Mouse (Mus musculus) liver, postnatal 0 days (tissue): Measurements from ENCODE around the gene Zfp638. TPM values are rescaled to one million over a fixed set of nuclear protein-coding genes. Genes with fewer than 3 reads are reported as not detected.
A peak's percentile ranks its signal among the peaks of the same experiment; 100 is the strongest.

Source experiments
- ATAC-seq: fragments of 200-750 bp; cut with Nextera tagmentation; 2 replicates; pipeline ENCODE4 v1.8.0; 2017; ENCODE audit warnings: mild to moderate bottlenecking, moderate library complexity
- DNase-seq: peaks from one replicate; pipeline ENCODE4 v3.0.0-alpha.2; 2016
- H3K27ac ChIP-seq: fragments of 300-500 bp; sonication (generic); 2 replicates; pipeline ENCODE4 v1.5.1; 2014; ENCODE audit warnings: antibody characterized with exemption, moderate library complexity, mild to moderate bottlenecking, low read depth
- H3K27me3 ChIP-seq: fragments of 300-500 bp; sonication (generic); 2 replicates; pipeline ENCODE4 v1.6.1; 2014; ENCODE audit warnings: low read length, control low read depth, mixed read lengths; ENCODE audit not compliant: insufficient read depth
- H3K36me3 ChIP-seq: fragments of 300-500 bp; sonication (generic); replicated peaks from 2 replicates; pipeline ENCODE4 v1.6.1; 2014; ENCODE audit warnings: mild to moderate bottlenecking, control low read depth, low read length, moderate library complexity, mixed read lengths; ENCODE audit not compliant: insufficient read depth
- H3K4me1 ChIP-seq: fragments of 300-500 bp; sonication (generic); 2 replicates; pipeline ENCODE4 v1.6.1; 2014; ENCODE audit warnings: antibody characterized with exemption, mild to moderate bottlenecking, control low read depth; ENCODE audit not compliant: insufficient read depth
- H3K4me2 ChIP-seq: fragments of 300-500 bp; sonication (generic); 2 replicates; pipeline ENCODE4 v1.6.1; 2014; ENCODE audit warnings: low read depth, mild to moderate bottlenecking, low read length, moderate library complexity, mixed read lengths
- H3K4me3 ChIP-seq: fragments of 300-500 bp; sonication (generic); 2 replicates; pipeline ENCODE4 v1.5.1; 2014; ENCODE audit warnings: low read depth, low read length
- H3K9ac ChIP-seq: fragments of 300-500 bp; sonication (generic); replicated peaks from 2 replicates; pipeline ENCODE4 v1.6.1; 2014; ENCODE audit warnings: mild to moderate bottlenecking, moderate library complexity
- H3K9me3 ChIP-seq: fragments of 300-500 bp; sonication (generic); 2 replicates; pipeline ENCODE4 v1.6.1; 2016; ENCODE audit warnings: mild to moderate bottlenecking, control low read depth, low read length, mixed read lengths
- CTCF ChIP-seq: sonication (generic); IDR thresholded peaks from 2 replicates; pipeline ENCODE4 v1.5.1; 2016; ENCODE audit warnings: antibody characterized with exemption, low read depth
- EP300 ChIP-seq: IDR thresholded peaks from 2 replicates; pipeline ENCODE4 v1.6.1; 2016; ENCODE audit warnings: antibody characterized with exemption, low read depth, mild to moderate bottlenecking
- WGBS: fragments of 180-500 bp; shearing (Covaris S2); extraction: QIAGEN DNeasy Blood & Tissue Kit; methylation state at CpG from one replicate; pipeline ENCODE4 v1.1.7; 2014; ENCODE audit not compliant: insufficient replicate concordance; 5-methylcytosine and 5-hydroxymethylcytosine counted together
- polyA plus RNA-seq: library from polyadenylated mRNA; unstranded; fragments of >200 nt; fragmentation: Nextera tagmentation; extraction: Ambion mirVana; gene quantifications from 2 replicates; pipeline ENCODE4 v1.2.1, GENCODE M21; 2015

Zfp638 gene
- polyA plus RNA-seq, 1 experiment from 2014 or later = 12.0 TPM

DNA sequence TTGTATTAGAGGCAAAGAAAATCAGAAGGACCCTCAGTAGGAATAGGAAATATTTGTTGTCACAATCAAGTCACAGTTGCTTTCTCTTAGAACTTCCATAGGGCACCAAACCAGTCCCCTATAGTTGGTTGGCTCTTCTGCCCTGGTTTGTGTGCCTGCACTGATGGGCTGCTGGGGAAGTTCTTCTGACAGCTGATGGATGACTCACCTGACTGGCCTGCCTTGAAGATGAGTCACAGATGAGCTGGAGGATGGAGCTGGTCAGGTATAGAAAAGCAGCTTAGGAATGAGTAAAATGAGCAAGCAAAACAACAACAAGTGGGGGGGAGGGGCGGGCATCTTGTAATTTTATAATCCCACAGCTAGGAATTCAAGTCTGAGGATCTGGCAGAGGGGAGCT lies 135.8 kb downstream of the Zfp638 start:
- Histone ChIP-seq H3K4me1 (no peaks in the 10 kb centered on the region), H3K27me3 (no peaks in the 10 kb centered on the region), H3K4me2 (no peak overlapping the region), H3K9ac (no peak overlapping the region), H3K36me3 (peaks cover 2% of the 10 kb centered on the region; the same call in 1 of the 2 replicates), H3K4me3 (no peak overlapping the region), H3K9me3 (no peaks in the 10 kb centered on the region), H3K27ac (no peak overlapping the region)
- TF ChIP-seq CTCF (no peak), EP300 (no peak)
- DNase-seq (no peak), ATAC-seq (no peak)
- WGBS = 77% methylated on average over 1 of the region's 1 CpGs

DNA sequence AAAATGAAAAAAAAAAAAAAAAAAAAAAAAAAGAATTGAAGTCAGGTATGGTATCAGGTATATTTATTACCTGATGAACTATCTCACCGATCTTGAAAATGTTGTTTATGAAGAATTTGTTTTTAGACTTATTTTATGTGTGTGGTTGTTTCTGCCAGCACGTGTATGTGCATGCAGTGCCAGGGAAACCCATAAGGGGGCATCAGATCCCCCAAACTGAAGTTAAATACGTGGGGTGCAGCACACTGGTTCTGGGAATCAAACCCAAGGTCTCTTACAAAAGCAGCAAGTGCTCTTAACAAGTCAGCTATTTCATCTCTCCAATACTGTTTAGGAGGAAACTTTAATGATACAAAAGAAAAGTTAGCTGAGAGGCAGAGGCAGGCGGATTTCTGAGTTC lies 137.4 kb downstream of the Zfp638 start:
- Histone ChIP-seq H3K27ac (no peak overlapping the region), H3K4me1 (no peaks in the 10 kb centered on the region), H3K36me3 (no peaks in the 10 kb centered on the region), H3K4me3 (no peak overlapping the region), H3K27me3 (peaks cover 12% of the 10 kb centered on the region), H3K9me3 (no peaks in the 10 kb centered on the region), H3K9ac (no peak overlapping the region), H3K4me2 (no peak overlapping the region)
- WGBS = 78% methylated on average over 4 of the region's 4 CpGs
- ATAC-seq (no peak), DNase-seq (no peak)
- TF ChIP-seq EP300 = no peak
- TF ChIP-seq CTCF = peak; percentile 16; the same call in 1 of the 2 replicates

DNA sequence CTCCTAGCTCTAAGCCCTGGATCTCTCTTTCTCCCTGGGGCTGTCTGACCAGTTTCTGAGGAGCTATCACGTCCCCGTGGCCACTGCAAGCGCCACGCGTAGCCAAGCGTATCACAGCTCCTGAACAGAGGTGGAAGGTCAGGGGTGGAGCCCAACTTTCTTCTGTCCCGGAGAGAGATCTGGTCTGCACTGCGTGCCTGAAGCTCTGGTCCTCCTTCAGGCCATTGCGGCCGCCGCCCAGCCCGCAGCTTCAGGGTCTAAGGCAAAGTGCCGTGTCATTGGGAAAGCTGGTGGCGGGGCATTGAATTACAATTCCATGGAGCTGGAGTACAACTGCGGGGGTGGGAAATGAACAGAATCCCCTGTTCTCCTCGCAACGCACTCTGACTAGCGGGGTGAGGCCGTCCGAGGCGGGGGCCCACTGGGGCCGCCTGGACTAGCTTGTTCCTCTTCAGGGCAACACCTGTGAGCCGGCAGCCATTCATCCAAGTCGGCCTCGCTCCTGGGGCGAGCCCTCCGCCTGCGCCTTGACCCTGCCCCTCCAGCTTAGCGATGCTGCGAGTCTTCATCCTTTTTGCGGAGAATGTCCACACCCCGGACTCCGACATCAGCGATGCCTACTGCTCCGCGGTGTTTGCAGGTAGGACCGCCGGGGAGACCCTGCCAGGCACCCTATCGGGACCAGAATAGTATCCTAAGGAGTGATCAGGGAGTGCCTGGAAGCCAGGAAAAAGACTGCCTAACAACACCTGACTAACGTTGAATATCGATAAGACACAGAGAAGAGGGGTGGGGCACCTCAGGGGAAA lies 141.7 kb downstream of the Zfp638 start, which contains the start of gene Dysf:
Gene Dysf, plus strand, starts transcription at position 228 of the 809 bp plus-strand sequence.
- Histone ChIP-seq H3K9me3 (no peaks in the 10 kb centered on the region), H3K4me1 (no peaks in the 10 kb centered on the region), H3K36me3 (no peaks in the 10 kb centered on the region), H3K9ac (no peak within 1 kb of the TSS), H3K4me3 (peak within 1 kb of the TSS; percentile 28), H3K4me2 (peak within 1 kb of the TSS; percentile 67), H3K27me3 (peaks cover 19% of the 10 kb centered on the region), H3K27ac (no peak within 1 kb of the TSS)
- TF ChIP-seq CTCF (no peak), EP300 (no peak)
- DNase-seq = peak; percentile 29
- ATAC-seq = no peak
- WGBS = 1% methylated on average over 41 of the region's 41 CpGs

DNA sequence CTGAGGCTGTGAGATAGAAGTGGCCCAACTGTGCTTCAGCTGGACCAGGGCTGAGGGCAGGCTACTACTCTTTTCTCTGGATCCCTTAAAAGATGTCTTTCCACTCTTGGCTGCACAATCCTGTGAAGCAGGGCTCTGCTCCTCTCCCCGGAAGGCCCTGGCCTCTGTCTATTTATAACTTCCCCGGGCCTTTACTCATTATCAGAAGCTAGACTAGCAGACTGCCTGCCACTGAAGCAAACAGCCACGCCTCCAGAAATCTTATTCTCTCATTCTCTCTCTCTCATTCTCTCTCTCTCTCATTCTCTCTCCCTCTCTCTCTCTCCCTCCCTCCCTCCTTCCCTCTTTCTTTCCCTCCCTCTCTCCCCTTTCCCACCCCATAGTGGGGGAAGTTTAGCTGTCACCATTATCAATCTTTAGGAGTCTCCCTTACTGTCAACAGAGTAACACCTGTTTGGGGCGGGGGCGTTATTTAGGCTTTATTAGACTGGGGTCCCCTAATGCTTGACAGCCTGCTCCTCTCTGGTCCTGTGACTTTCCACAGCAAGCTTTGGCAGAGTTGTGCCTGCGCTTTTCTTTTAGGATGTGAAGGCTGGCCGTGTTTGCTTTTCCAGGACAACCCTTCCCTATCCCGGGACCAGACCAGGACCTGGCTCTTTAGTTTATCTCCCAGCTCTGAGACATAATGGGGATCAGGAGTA lies 142.4 kb downstream of the Zfp638 start:
- Histone ChIP-seq H3K9me3 (no peaks in the 10 kb centered on the region), H3K27ac (no peak overlapping the region), H3K36me3 (no peaks in the 10 kb centered on the region), H3K27me3 (peaks cover 19% of the 10 kb centered on the region), H3K9ac (no peak overlapping the region), H3K4me3 (peak overlapping the region; percentile 28; the same call in 1 of the 2 replicates), H3K4me1 (no peaks in the 10 kb centered on the region), H3K4me2 (no peak overlapping the region)
- no peak for DNase-seq
- TF ChIP-seq CTCF = no peak
- TF ChIP-seq EP300 = no peak
- no peak for ATAC-seq
- WGBS = 24% methylated on average over 8 of the region's 8 CpGs

DNA sequence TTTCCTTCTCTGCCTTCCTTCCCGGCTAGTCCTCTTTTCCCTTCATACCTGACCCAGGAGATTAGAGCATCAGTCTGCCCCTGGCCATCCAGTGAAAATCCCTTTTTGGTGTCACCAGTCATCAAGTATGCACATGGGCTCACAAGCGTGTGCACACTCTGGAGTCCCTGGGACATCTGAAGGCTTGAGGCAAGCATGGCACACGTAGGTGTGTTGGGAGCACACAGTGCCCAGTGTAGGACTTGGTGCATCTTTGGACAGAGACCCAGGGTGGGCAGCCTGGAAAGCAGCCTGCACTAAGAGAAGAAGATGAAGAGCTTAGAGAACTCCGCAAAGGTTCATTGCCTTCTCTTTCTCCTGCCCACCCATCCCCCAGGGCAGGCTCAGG lies 143.0 kb downstream of the Zfp638 start:
- H3K9me3 ChIP-seq = no peaks in the 10 kb centered on the region
- 49% methylated on average over 4 of the region's 4 CpGs for WGBS
- DNase-seq = no peak
- H3K27me3 ChIP-seq = peaks cover 19% of the 10 kb centered on the region
- no peak for ATAC-seq
- no peak overlapping the region for H3K4me3 ChIP-seq
- no peak for TF ChIP-seq EP300
- no peak for TF ChIP-seq CTCF
- H3K4me1 ChIP-seq = no peaks in the 10 kb centered on the region
- H3K27ac ChIP-seq = no peak overlapping the region
- no peak overlapping the region for H3K9ac ChIP-seq
- no peak overlapping the region for H3K4me2 ChIP-seq
- H3K36me3 ChIP-seq = no peaks in the 10 kb centered on the region
